In genomic region chr6:134261904-134262303, GRCm38 (mm10) we compare ENCODE assay signal across 10 mouse cellular contexts.
DNase-seq lines count a peak whose midpoint lies in the region; ATAC-seq and TF ChIP-seq lines count a peak whose summit lies in the region.
"Had no signal": no experiment of that assay in that cellular context is flagged by ENCODE, and none has a peak within 500 bp of the region (broad histone marks: within the 10 kb centered on the region; RNA-seq: fewer than 3 reads in every experiment).

No protein-coding gene starts in this region.

- no peaks in the 10 kb centered on the region for H3K27me3 ChIP-seq in kidney, postnatal 0 days (ENCODE audit: insufficient read depth, low read length)
- no peaks in the 10 kb centered on the region for H3K27me3 ChIP-seq in lung, embryonic 14.5 days (ENCODE audit: insufficient read depth, low read length)
- no peaks in the 10 kb centered on the region for H3K27me3 ChIP-seq in splenic B cell, adult 2 months (ENCODE audit: control insufficient read depth, insufficient read depth, low read length, poor library complexity, severe bottlenecking)
- H3K27me3 ChIP-seq: forebrain, embryonic 12.5 days had no signal

- no peak overlapping the region for H3K4me2 ChIP-seq in kidney, postnatal 0 days (ENCODE audit: low read length)
- no peak overlapping the region for H3K4me2 ChIP-seq in lung, embryonic 14.5 days
- H3K4me2 ChIP-seq: forebrain, embryonic 12.5 days had no signal

- H3K36me3 ChIP-seq in kidney, postnatal 0 days (ENCODE audit: insufficient read depth, low read length): peaks cover 37% of the 10 kb centered on the region
- peaks cover 73% of the 10 kb centered on the region for H3K36me3 ChIP-seq in lung, embryonic 14.5 days (ENCODE audit: insufficient read depth)
- peaks cover 3% of the 10 kb centered on the region for H3K36me3 ChIP-seq in splenic B cell, adult 2 months (ENCODE audit: control insufficient read depth, insufficient read depth, low read length, poor library complexity, severe bottlenecking)

- peak; percentile 10 for DNase-seq in kidney, postnatal 0 days (ENCODE audit: low spot score)
- no peak for DNase-seq in kidney, adult 8-10 months
- peak; percentile 87 for DNase-seq in adrenal gland, postnatal 14 days
- no peak for DNase-seq in lung, embryonic 14.5 days
- peak; percentile 24 for DNase-seq in splenic B cell, adult 2 months (ENCODE audit: low read depth, low spot score)
- no peak for DNase-seq in left cerebral cortex, postnatal 14 days (ENCODE audit: low spot score in 2 of 2)
- no peak for DNase-seq in cerebellum, adult 8-10 months
- DNase-seq in embryo, embryonic 9.5 days (ENCODE audit: extremely low spot score): no peak
- DNase-seq: midbrain, embryonic 14.5 days had no signal

- no peak for ATAC-seq in kidney, postnatal 0 days (replicated peaks; ENCODE audit: low FRiP score, low read depth)
- ATAC-seq in lung, embryonic 14.5 days (ENCODE audit: insufficient read depth): no peak

- H3K9ac ChIP-seq in kidney, postnatal 0 days (ENCODE audit: low read depth, low read length): no peak overlapping the region
- H3K9ac ChIP-seq in lung, embryonic 14.5 days: no peak overlapping the region
- H3K9ac ChIP-seq: forebrain, embryonic 12.5 days had no signal

- intact Hi-C loops in left cerebral cortex, postnatal 14 days (cut with DNase I): no loop called here

- no peak for TF ChIP-seq CTCF in kidney, postnatal 0 days (IDR thresholded peaks at IDR 0.05; ENCODE audit: low read depth)
- no peak for TF ChIP-seq CTCF in lung, embryonic 14.5 days (IDR thresholded peaks at IDR 0.05; ENCODE audit: low read depth)

- 57% methylated on average over 3 of the region's 3 CpGs for WGBS in kidney, postnatal 0 days
- 72% methylated on average over 3 of the region's 3 CpGs for WGBS in lung, embryonic 14.5 days

- no peak overlapping the region for H3K4me3 ChIP-seq in kidney, postnatal 0 days (replicated peaks; ENCODE audit: low read depth, low read length)
- H3K4me3 ChIP-seq in lung, embryonic 14.5 days (ENCODE audit: low read depth, low read length): no peak overlapping the region
- H3K4me3 ChIP-seq: forebrain, embryonic 12.5 days had no signal

- no peaks in the 10 kb centered on the region for H3K4me1 ChIP-seq in kidney, postnatal 0 days (replicated peaks; ENCODE audit: insufficient read depth, low read length)
- H3K4me1 ChIP-seq in lung, embryonic 14.5 days (ENCODE audit: insufficient read depth): peaks cover 12% of the 10 kb centered on the region; the same call in 1 of the 2 replicates
- H3K4me1 ChIP-seq: forebrain, embryonic 12.5 days had no signal

- H3K9me3 ChIP-seq in kidney, postnatal 0 days (replicated peaks; ENCODE audit: low read length): no peaks in the 10 kb centered on the region
- H3K9me3 ChIP-seq in lung, embryonic 14.5 days (ENCODE audit: low read depth, low read length): no peaks in the 10 kb centered on the region

- H3K27ac ChIP-seq in kidney, postnatal 0 days: 0 out of 2 replicates have a peak overlapping the region, but pooled peaks have one; percentile 42
- peak overlapping the region; percentile 79; the same call in 1 of the 2 replicates for H3K27ac ChIP-seq in lung, embryonic 14.5 days (ENCODE audit: low read depth)
- H3K27ac ChIP-seq: forebrain, embryonic 12.5 days had no signal

Comparison
In these comparisons a context has a peak if more than half of its experiments do, and no peak if none do; other contexts are left out.
1. DNase-seq: peak in kidney, postnatal 0 days (single experiment), adrenal gland, postnatal 14 days (single experiment) and splenic B cell, adult 2 months (single experiment); none in kidney, adult 8-10 months (0 of 2), lung, embryonic 14.5 days (single experiment), left cerebral cortex, postnatal 14 days (0 of 2), cerebellum, adult 8-10 months (single experiment) and embryo, embryonic 9.5 days (single experiment).